Mouse (Mus musculus) CH12.LX (cell line): Measurements from ENCODE around the gene Fkbp11.

Experiments
- BHLHE40 ChIP-seq: IDR thresholded peaks from 2 replicates; pipeline ENCODE4 v1.6.1; 2011; ENCODE audit warnings: mild to moderate bottlenecking, low read depth, low read length, improper control_type of control experiment
- CHD1 ChIP-seq: IDR thresholded peaks from 2 replicates; pipeline ENCODE4 v1.6.1; 2012; ENCODE audit warnings: low read depth, low read length, improper control_type of control experiment, inconsistent platforms
- CTCF ChIP-seq, 2 experiments: IDR thresholded peaks in 1 of 2; conservative IDR thresholded peaks in 1 of 2; 2 replicates each; pipeline ENCODE4 v1.5.1; 2011 to 2012; ENCODE audit warnings: low read depth in 2 of 2, low read length in 2 of 2, improper control_type of control experiment in 1 of 2, inconsistent platforms in 1 of 2, mild to moderate bottlenecking in 1 of 2, moderate library complexity in 1 of 2
- E2F4 ChIP-seq: IDR thresholded peaks from 2 replicates; pipeline ENCODE4 v1.6.1; 2011; ENCODE audit warnings: low read depth, low read length, improper control_type of control experiment; ENCODE audit not compliant: insufficient replicate concordance
- EP300 ChIP-seq: IDR thresholded peaks from 2 replicates; pipeline ENCODE4 v1.6.1; 2011; ENCODE audit warnings: low read length, improper control_type of control experiment
- ETS1 ChIP-seq: conservative IDR thresholded peaks from 2 replicates; pipeline ENCODE4 v1.6.1; 2012; ENCODE audit warnings: low read depth, mild to moderate bottlenecking, inconsistent platforms, low read length, improper control_type of control experiment, moderate library complexity
- GABPA ChIP-seq: IDR thresholded peaks from 2 replicates; pipeline ENCODE4 v1.6.1; 2012; ENCODE audit warnings: low read depth, low read length, improper control_type of control experiment, inconsistent platforms; ENCODE audit not compliant: insufficient replicate concordance
- JUND ChIP-seq: conservative IDR thresholded peaks from 2 replicates; pipeline ENCODE4 v1.6.1; 2011; ENCODE audit warnings: low read depth, low read length, improper control_type of control experiment
- MEF2A ChIP-seq: IDR thresholded peaks from 2 replicates; pipeline ENCODE4 v1.6.1; 2014; ENCODE audit warnings: low read depth, mild to moderate bottlenecking, inconsistent platforms, low read length, improper control_type of control experiment, borderline replicate concordance
- MYC ChIP-seq: IDR thresholded peaks from 2 replicates; pipeline ENCODE4 v1.6.1; 2011; ENCODE audit warnings: low read depth, mild to moderate bottlenecking, improper control_type of control experiment, low read length
- POLR2A ChIP-seq: IDR thresholded peaks from 2 replicates; pipeline ENCODE4 v1.6.1; 2011; ENCODE audit warnings: low read depth, mild to moderate bottlenecking, improper control_type of control experiment, low read length
- RAD21 ChIP-seq: IDR thresholded peaks from 2 replicates; pipeline ENCODE4 v1.6.1; 2011; ENCODE audit warnings: low read depth, mild to moderate bottlenecking, low read length, improper control_type of control experiment, moderate library complexity
- TCF12 ChIP-seq: IDR thresholded peaks from 2 replicates; pipeline ENCODE4 v1.6.1; 2014; ENCODE audit warnings: low read depth, mild to moderate bottlenecking, inconsistent platforms, low read length, improper control_type of control experiment
- ZNF384 ChIP-seq: IDR thresholded peaks from 2 replicates; pipeline ENCODE4 v1.6.1; 2012; ENCODE audit warnings: low read depth, low read length, improper control_type of control experiment, inconsistent platforms

DNA sequence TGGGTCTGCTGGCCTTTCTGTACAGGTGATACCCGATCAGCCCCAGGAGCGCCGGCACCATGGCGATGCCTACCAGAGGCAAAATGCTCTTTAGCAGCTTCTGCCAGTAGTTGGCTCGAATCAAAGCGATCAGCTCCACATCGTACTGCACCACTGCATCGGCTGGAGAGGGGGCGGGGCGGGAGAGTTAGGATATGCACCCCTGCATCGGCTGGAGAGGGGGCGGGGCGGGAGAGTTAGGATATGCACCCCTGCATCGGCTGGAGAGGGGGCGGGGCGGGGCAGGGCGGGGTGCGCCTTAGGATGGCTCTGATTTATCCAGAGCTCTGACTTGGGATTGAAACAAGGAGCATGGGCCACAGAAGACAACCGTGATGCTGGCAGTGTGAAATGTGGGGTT is 3.6 kb downstream of the Fkbp11 start:
- TF ChIP-seq CTCF (conservative IDR thresholded peaks at IDR 0.05 in 1 of 2, IDR thresholded peaks at IDR 0.05 in 1 of 2; ENCODE audit: low read depth in 2 of 2, low read length in 2 of 2) = no peak
- no peak for TF ChIP-seq ETS1
- TF ChIP-seq POLR2A = no peak
- TF ChIP-seq EP300 = no peak
- no peak for TF ChIP-seq ZNF384
- TF ChIP-seq TCF12 = no peak
- no peak for TF ChIP-seq E2F4
- no peak for TF ChIP-seq BHLHE40
- no peak for TF ChIP-seq JUND
- TF ChIP-seq RAD21 = no peak
- no peak for TF ChIP-seq GABPA
- TF ChIP-seq CHD1 = no peak
- TF ChIP-seq MYC = no peak
- TF ChIP-seq MEF2A = no peak
